Mouse (Mus musculus): ENCODE measurements at regions not wholly inside any gene's neighbourhood (a gene's known extent, or its start where the extent isn't known, plus 50 kb on each side); places are given as distances from the start of the nearest gene placed in this dataset.

DNA sequence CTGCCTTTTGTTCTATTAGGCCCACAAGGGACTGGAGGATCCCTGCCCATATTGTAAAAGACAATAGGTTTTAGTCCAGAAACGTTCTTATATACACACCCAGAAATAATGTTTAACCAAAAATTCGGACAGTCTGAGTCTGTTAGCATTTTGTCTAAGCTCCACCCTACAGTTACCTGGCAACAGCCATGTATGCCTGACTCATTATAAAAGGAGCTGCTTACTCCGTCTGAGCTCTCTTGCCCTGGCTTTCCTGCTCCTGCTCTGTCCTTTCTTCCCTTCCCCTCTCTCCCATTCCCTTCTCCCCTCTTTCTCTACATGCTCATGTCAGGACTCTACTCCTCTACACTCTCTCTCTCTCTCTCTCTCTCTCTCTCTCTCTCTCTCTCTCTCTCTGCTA lies 139.7 kb upstream of the Lrrn1 start:
- TF ChIP-seq CTCF (IDR thresholded peaks at IDR 0.05 in 2 of 3, conservative IDR thresholded peaks at IDR 0.05 in 1 of 3; ENCODE audit: control insufficient read depth in 1 of 3, insufficient read depth in 1 of 3, low read depth in 2 of 3, low read length in 3 of 3, poor library complexity in 1 of 3, severe bottlenecking in 1 of 3) = no peak
- no peak for TF ChIP-seq POLR2AphosphoS5 (IDR thresholded peaks at IDR 0.05; ENCODE audit: borderline replicate concordance, low read depth, low read length)
- no peak for TF ChIP-seq EP300 (IDR thresholded peaks at IDR 0.05; ENCODE audit: low read depth in 1 of 2, low read length in 2 of 2)
- TF ChIP-seq TCF12 (IDR thresholded peaks at IDR 0.05; ENCODE audit: low read depth, low read length) = no peak
- no peak for TF ChIP-seq TBP (IDR thresholded peaks at IDR 0.05; ENCODE audit: low read depth, low read length)
- TF ChIP-seq NRF1 (IDR thresholded peaks at IDR 0.05; ENCODE audit: insufficient read depth, low read depth, low read length, poor library complexity, severe bottlenecking) = no peak
- TF ChIP-seq POLR2A (IDR thresholded peaks at IDR 0.05; ENCODE audit: control insufficient read depth in 1 of 2, insufficient read depth in 1 of 2, low read depth in 1 of 2, low read length in 2 of 2, poor library complexity in 1 of 2) = no peak
- no peak for TF ChIP-seq POLR2AphosphoS2 (IDR thresholded peaks at IDR 0.05; ENCODE audit: low read length)
- TF ChIP-seq UBTF (IDR thresholded peaks at IDR 0.05; ENCODE audit: borderline replicate concordance, insufficient read depth, low read depth, low read length) = no peak
- no peak for TF ChIP-seq GATA1 (IDR thresholded peaks at IDR 0.05; ENCODE audit: low read depth, low read length)
- no peak for TF ChIP-seq ETS1 (IDR thresholded peaks at IDR 0.05; ENCODE audit: low read depth, low read length)
- no peak for TF ChIP-seq MAFK (IDR thresholded peaks at IDR 0.05; ENCODE audit: borderline replicate concordance, low read depth, low read length)
- TF ChIP-seq TAL1 (IDR thresholded peaks at IDR 0.05; ENCODE audit: low read length) = no peak
- TF ChIP-seq MAX (IDR thresholded peaks at IDR 0.05; ENCODE audit: low read length) = no peak

Data from MEL (cell line).